Mouse (Mus musculus): ENCODE measurements around the gene Fpgs. TPM values are rescaled to one million over a fixed set of nuclear protein-coding genes. Genes with fewer than 3 reads are reported as not detected.

The Fpgs gene
- polyA plus RNA-seq, 1 experiment from 2014 or later: 25.9 TPM

- Histone ChIP-seq H3K27me3 (ENCODE audit: insufficient read depth, poor library complexity, severe bottlenecking) (no peaks in the 10 kb centered on the region), H3K27ac (peak within 1 kb of the TSS; percentile 65), H3K4me3 (no peak within 1 kb of the TSS), H3K9me3 (0 out of 2 replicates have a peak, but pooled peaks cover 3% of the 10 kb centered on the region), H3K4me1 (replicated peaks) (peaks cover 30% of the 10 kb centered on the region), H3K36me3 (no peaks in the 10 kb centered on the region)
- no peak for DNase-seq (ENCODE audit: low spot score)
- WGBS: 52% methylated on average over 8 of the region's 8 CpGs
Observed at GRCm38 (mm10) chr2:32720681-32721229, 16.8 kb upstream of the Fpgs start, which contains the start of gene Sh2d3c. Gene Sh2d3c (plus strand): TSS chr2:32721055.

DNA sequence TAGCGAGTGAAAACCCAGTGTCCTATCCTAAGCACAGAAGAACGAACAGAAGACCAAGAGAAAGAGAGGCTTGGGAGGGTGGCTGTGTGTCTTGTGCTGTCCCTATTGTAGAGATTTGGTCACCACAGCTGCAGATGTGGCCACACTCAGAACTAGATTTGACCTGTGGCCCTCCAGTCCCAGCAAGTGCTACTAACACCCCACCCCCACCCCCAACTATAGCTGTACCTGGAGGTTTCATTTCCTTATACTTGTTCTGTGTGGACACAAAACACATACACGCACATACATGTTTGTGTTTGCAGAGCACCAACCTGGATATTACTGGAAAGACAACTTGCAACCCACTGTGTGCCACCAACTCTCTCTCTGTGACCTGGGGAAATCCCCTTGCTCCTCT, 16.1 kb upstream of the Fpgs start:
- H3K4me3 ChIP-seq: no peak overlapping the region
- H3K9me3 ChIP-seq: 0 out of 2 replicates have a peak, but pooled peaks cover 3% of the 10 kb centered on the region
- H3K4me1 ChIP-seq (replicated peaks): peaks cover 32% of the 10 kb centered on the region
- no peak for DNase-seq (ENCODE audit: low spot score)
- WGBS: 90% methylated on average over 3 of the region's 3 CpGs
- H3K36me3 ChIP-seq: no peaks in the 10 kb centered on the region
- H3K27ac ChIP-seq: no peak overlapping the region
- H3K27me3 ChIP-seq (ENCODE audit: insufficient read depth, poor library complexity, severe bottlenecking): no peaks in the 10 kb centered on the region

DNA sequence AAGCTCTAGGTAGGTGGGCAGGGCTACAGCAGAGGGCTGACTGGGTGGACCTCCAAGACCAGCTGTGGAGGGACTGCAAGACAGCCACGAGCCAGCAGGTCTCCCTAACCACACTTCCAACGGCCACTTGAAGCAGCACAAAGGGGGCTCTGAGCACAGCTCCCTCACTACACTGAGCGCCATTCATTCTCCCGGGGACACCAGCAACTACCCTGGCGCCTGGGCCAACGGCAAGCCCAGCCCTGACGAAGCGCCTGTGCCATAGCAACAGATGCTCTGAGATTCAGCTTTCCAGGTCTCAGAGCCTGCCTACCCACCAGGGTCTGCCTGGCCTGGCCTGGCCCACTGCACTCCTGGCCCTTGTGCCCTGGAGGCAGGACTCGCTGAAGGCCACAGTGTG, 14.8 kb upstream of the Fpgs start:
- Histone ChIP-seq H3K27ac (peak overlapping the region; percentile 65), H3K4me1 (replicated peaks) (peaks cover 45% of the 10 kb centered on the region), H3K9me3 (0 out of 2 replicates have a peak, but pooled peaks cover 3% of the 10 kb centered on the region), H3K4me3 (no peak overlapping the region), H3K27me3 (ENCODE audit: insufficient read depth, poor library complexity, severe bottlenecking) (no peaks in the 10 kb centered on the region), H3K36me3 (no peaks in the 10 kb centered on the region)
- DNase-seq (ENCODE audit: low spot score): peak; percentile 33
- WGBS: 44% methylated on average over 9 of the region's 9 CpGs

GRCm38 (mm10) chr2:32714987-32715425, 11.1 kb upstream of the Fpgs start:
- H3K4me3 ChIP-seq: no peak overlapping the region
- H3K27me3 ChIP-seq (ENCODE audit: insufficient read depth, poor library complexity, severe bottlenecking): no peaks in the 10 kb centered on the region
- 0 out of 2 replicates have a peak, but pooled peaks cover 3% of the 10 kb centered on the region for H3K9me3 ChIP-seq
- peak overlapping the region; percentile 54; the same call in 1 of the 2 replicates for H3K27ac ChIP-seq
- 66% methylated on average over 4 of the region's 4 CpGs for WGBS
- peaks cover 46% of the 10 kb centered on the region for H3K4me1 ChIP-seq (replicated peaks)
- peaks cover 15% of the 10 kb centered on the region for H3K36me3 ChIP-seq
- no peak for DNase-seq (ENCODE audit: low spot score)

- H3K27ac ChIP-seq: peak overlapping the region; percentile 98
- H3K9me3 ChIP-seq: 0 out of 2 replicates have a peak, but pooled peaks cover 3% of the 10 kb centered on the region
- peaks cover 21% of the 10 kb centered on the region for H3K36me3 ChIP-seq
- no peak for DNase-seq (ENCODE audit: low spot score)
- WGBS: 64% methylated on average over 11 of the region's 11 CpGs
- H3K27me3 ChIP-seq (ENCODE audit: insufficient read depth, poor library complexity, severe bottlenecking): no peaks in the 10 kb centered on the region
- peaks cover 46% of the 10 kb centered on the region for H3K4me1 ChIP-seq (replicated peaks)
- peak overlapping the region; percentile 97 for H3K4me3 ChIP-seq
Observed at GRCm38 (mm10) chr2:32714117-32714986, 10.4 kb upstream of the Fpgs start.

- peaks cover 33% of the 10 kb centered on the region for H3K36me3 ChIP-seq
- WGBS: under 1% methylated on average over 67 of the region's 79 CpGs
- DNase-seq (ENCODE audit: low spot score): peak; percentile 94
- H3K27me3 ChIP-seq (ENCODE audit: insufficient read depth, poor library complexity, severe bottlenecking): no peaks in the 10 kb centered on the region
- H3K27ac ChIP-seq: peak within 1 kb of the TSS; percentile 98
- H3K9me3 ChIP-seq: 0 out of 2 replicates have a peak, but pooled peaks cover 3% of the 10 kb centered on the region
- peak within 1 kb of the TSS; percentile 97 for H3K4me3 ChIP-seq
- H3K4me1 ChIP-seq (replicated peaks): peaks cover 37% of the 10 kb centered on the region
Observed at GRCm38 (mm10) chr2:32712934-32713817, 9.2 kb upstream of the Fpgs start, which contains the start of gene Cdk9. Gene Cdk9 (minus strand): TSS chr2:32713076.

- WGBS: under 1% methylated on average over 44 of the region's 44 CpGs
- peak; percentile 94 for DNase-seq (ENCODE audit: low spot score)
- H3K27me3 ChIP-seq (ENCODE audit: insufficient read depth, poor library complexity, severe bottlenecking): no peaks in the 10 kb centered on the region
- H3K27ac ChIP-seq: peak overlapping the region; percentile 98
- H3K36me3 ChIP-seq: peaks cover 39% of the 10 kb centered on the region
- H3K4me3 ChIP-seq: peak overlapping the region; percentile 97
- peaks cover 37% of the 10 kb centered on the region for H3K4me1 ChIP-seq (replicated peaks)
- H3K9me3 ChIP-seq: 0 out of 2 replicates have a peak, but pooled peaks cover 3% of the 10 kb centered on the region
Observed at GRCm38 (mm10) chr2:32712586-32712933, 8.6 kb upstream of the Fpgs start.

DNA sequence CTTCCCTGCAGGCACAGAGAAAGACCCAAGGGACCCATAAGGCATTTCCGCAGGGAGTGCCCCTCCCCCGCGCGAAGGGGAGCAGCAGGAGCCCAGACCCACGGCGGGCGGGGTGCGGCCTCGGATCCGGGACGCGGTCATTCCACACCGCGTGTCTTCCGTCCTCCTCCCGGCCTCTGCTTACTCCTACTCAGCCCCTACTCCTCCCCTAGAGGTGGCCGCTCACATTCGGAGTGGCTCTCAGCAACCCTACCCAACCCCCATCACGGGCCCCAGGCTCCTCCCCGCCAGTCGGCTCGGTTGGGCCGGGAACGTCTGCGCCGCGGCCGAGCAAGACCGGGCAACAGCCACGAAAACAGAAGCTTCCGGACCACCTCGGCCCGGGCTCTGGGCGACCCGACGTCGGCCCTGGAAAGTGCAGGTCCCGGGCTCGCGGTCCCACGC, 8.2 kb upstream of the Fpgs start:
- H3K27me3 ChIP-seq (ENCODE audit: insufficient read depth, poor library complexity, severe bottlenecking): no peaks in the 10 kb centered on the region
- peak; percentile 60 for DNase-seq (ENCODE audit: low spot score)
- WGBS: under 1% methylated on average over 41 of the region's 41 CpGs

DNA sequence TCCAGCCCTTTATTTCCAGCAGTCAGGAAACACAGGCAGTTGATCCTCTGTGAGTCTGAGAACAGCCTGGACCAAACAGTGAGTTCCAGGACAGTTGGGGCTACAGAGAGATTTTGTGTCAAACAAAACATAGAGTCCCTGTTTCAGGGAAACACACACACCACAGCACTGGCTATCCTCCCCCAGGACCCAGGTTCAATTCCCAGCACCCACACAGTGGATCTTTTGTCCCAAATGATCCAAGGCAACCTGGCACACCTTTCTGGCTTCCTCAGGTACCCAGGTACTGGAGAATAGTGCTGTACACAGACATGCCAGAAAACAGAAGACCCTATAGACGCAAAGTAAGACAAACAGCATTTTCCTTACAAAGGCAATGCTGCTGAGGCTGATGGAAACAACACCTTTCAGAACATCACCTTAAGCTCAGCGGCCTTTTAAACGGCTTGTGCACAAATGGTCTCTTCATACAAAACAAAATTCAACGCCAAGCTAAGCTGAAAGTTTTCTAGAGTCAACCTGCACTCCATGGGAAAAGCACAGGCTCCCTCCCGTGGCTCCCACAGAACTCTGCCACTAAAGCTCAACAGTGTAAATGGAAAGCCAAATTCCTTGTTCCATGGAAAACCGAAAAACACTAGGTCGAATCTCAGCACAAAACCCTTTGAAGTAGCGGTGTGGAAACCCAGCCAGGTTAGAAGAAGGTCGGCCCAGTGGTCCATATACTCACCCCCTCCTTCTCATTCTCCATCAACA, 7.5 kb upstream of the Fpgs start:
- no peaks in the 10 kb centered on the region for H3K9me3 ChIP-seq
- H3K27ac ChIP-seq: peak overlapping the region; percentile 98
- DNase-seq (ENCODE audit: low spot score): no peak
- peaks cover 37% of the 10 kb centered on the region for H3K4me1 ChIP-seq (replicated peaks)
- H3K4me3 ChIP-seq: peak overlapping the region; percentile 97
- peaks cover 50% of the 10 kb centered on the region for H3K36me3 ChIP-seq
- WGBS: 30% methylated on average over 9 of the region's 9 CpGs
- no peaks in the 10 kb centered on the region for H3K27me3 ChIP-seq (ENCODE audit: insufficient read depth, poor library complexity, severe bottlenecking)

More for the DNA sequence above, 8.2 kb upstream of the Fpgs start:
- Histone ChIP-seq H3K4me1 (replicated peaks) (peaks cover 37% of the 10 kb centered on the region), H3K9me3 (0 out of 2 replicates have a peak, but pooled peaks cover 2% of the 10 kb centered on the region), H3K36me3 (peaks cover 43% of the 10 kb centered on the region), H3K4me3 (peak overlapping the region; percentile 97), H3K27ac (peak overlapping the region; percentile 98)

DNA sequence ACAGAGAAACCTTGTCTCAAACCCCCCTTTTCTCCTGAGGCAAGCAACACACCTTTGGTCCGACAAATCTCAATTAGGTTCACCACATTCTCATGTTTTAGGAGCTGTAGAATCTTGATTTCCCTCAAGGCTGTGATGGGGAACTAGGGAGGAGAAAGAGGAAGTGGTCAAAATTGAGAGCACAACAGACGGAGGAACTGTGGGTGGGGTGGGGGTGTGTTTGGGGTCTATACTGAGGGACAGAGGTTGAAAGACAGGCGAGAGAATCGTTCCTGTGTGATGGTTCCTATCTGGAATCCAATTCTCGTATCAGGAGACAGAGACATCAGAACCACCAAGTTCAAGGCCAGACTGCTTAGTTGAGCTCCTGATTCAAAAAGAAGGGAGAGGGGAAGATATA, 6.5 kb upstream of the Fpgs start:
- Histone ChIP-seq H3K4me1 (replicated peaks) (peaks cover 37% of the 10 kb centered on the region), H3K36me3 (peaks cover 60% of the 10 kb centered on the region), H3K9me3 (no peaks in the 10 kb centered on the region), H3K4me3 (no peak overlapping the region), H3K27ac (no peak overlapping the region), H3K27me3 (ENCODE audit: insufficient read depth, poor library complexity, severe bottlenecking) (no peaks in the 10 kb centered on the region)
- WGBS: 88% methylated on average over 5 of the region's 5 CpGs
- DNase-seq (ENCODE audit: low spot score): no peak

GRCm38 (mm10) chr2:32709521-32710137, 5.7 kb upstream of the Fpgs start:
- DNase-seq (ENCODE audit: low spot score): no peak
- Histone ChIP-seq H3K36me3 (peaks cover 68% of the 10 kb centered on the region), H3K4me1 (replicated peaks) (peaks cover 31% of the 10 kb centered on the region), H3K27me3 (ENCODE audit: insufficient read depth, poor library complexity, severe bottlenecking) (no peaks in the 10 kb centered on the region), H3K4me3 (no peak overlapping the region), H3K27ac (no peak overlapping the region), H3K9me3 (no peaks in the 10 kb centered on the region)
- 93% methylated on average over 20 of the region's 20 CpGs for WGBS

Measured in hindbrain, embryonic 10.5 days (tissue).